Comparison of ENCODE assay signal across 35 mouse cellular contexts in genomic region chr3:116852421-116852820, GRCm38 (mm10).
"Had no signal": no experiment of that assay in that cellular context is flagged by ENCODE, and none has a peak within 500 bp of the region (broad histone marks: within the 10 kb centered on the region; RNA-seq: fewer than 3 reads in every experiment).

No protein-coding gene starts in this region.

- H3K27me3 ChIP-seq: heart, embryonic 12.5 days; heart, embryonic 13.5 days; heart, embryonic 15.5 days; hindbrain, embryonic 12.5 days; hindbrain, embryonic 13.5 days; hindbrain, embryonic 15.5 days; intestine, embryonic 15.5 days; kidney, embryonic 15.5 days had no signal

- H3K27ac ChIP-seq: heart, embryonic 10.5 days; heart, embryonic 13.5 days; heart, embryonic 15.5 days; hindbrain, embryonic 10.5 days; hindbrain, embryonic 12.5 days; hindbrain, embryonic 13.5 days; hindbrain, embryonic 14.5 days; hindbrain, embryonic 15.5 days; hindbrain, postnatal 0 days; intestine, embryonic 15.5 days; kidney, embryonic 15.5 days; kidney, postnatal 0 days; layer of hippocampus, adult 2 months had no signal

- H3K36me3 ChIP-seq: heart, embryonic 10.5 days; heart, embryonic 12.5 days; heart, embryonic 13.5 days; heart, embryonic 15.5 days; hindbrain, embryonic 10.5 days; hindbrain, embryonic 12.5 days; hindbrain, embryonic 13.5 days; hindbrain, embryonic 15.5 days; intestine, embryonic 15.5 days; kidney, embryonic 15.5 days had no signal

- ATAC-seq: hindbrain, embryonic 16.5 days; hindbrain, postnatal 0 days; inflammation-experienced regulatory T-cells, adult 6 months; intestine, embryonic 15.5 days; intestine, embryonic 16.5 days; intestine, postnatal 0 days had no signal

- H3K4me3 ChIP-seq: heart, embryonic 10.5 days; heart, embryonic 12.5 days; heart, embryonic 13.5 days; heart, embryonic 15.5 days; hindbrain, embryonic 10.5 days; hindbrain, embryonic 12.5 days; hindbrain, embryonic 13.5 days; hindbrain, embryonic 15.5 days; intestine, embryonic 15.5 days; kidney, embryonic 15.5 days; layer of hippocampus, adult 2 months had no signal

- H3K4me2 ChIP-seq: heart, embryonic 11.5 days; heart, embryonic 12.5 days; heart, embryonic 13.5 days; heart, embryonic 15.5 days; hindbrain, embryonic 12.5 days; hindbrain, embryonic 13.5 days; hindbrain, embryonic 14.5 days; hindbrain, embryonic 15.5 days; intestine, embryonic 15.5 days; kidney, embryonic 15.5 days had no signal

- H3K4me1 ChIP-seq: heart, embryonic 10.5 days; heart, embryonic 12.5 days; heart, embryonic 13.5 days; heart, embryonic 15.5 days; hindbrain, embryonic 10.5 days; hindbrain, embryonic 12.5 days; hindbrain, embryonic 13.5 days; hindbrain, embryonic 15.5 days; intestine, embryonic 15.5 days; kidney, embryonic 15.5 days had no signal

- H3K9me3 ChIP-seq: heart, embryonic 10.5 days; heart, embryonic 12.5 days; heart, embryonic 13.5 days; heart, embryonic 15.5 days; hindbrain, embryonic 10.5 days; hindbrain, embryonic 12.5 days; hindbrain, embryonic 13.5 days; hindbrain, embryonic 15.5 days; intestine, embryonic 15.5 days; kidney, embryonic 15.5 days had no signal

- DNase-seq: heart, postnatal 10 days; heart, postnatal 14 days; heart, postnatal 36 days; heart, postnatal 4 days; kidney, adult 11 months; kidney, adult 18-20 months; kidney, adult 2 months; kidney, adult 8-10 months; kidney, adult 9 months; kidney, postnatal 10 days; kidney, postnatal 14 days; kidney, postnatal 25 days; kidney, postnatal 36 days; kidney, postnatal 4 days; layer of hippocampus, adult 9-11 months; layer of hippocampus, postnatal 36 days had no signal

- H3K9ac ChIP-seq: heart, embryonic 12.5 days; heart, embryonic 13.5 days; heart, embryonic 15.5 days; hindbrain, embryonic 12.5 days; hindbrain, embryonic 13.5 days; hindbrain, embryonic 14.5 days; hindbrain, embryonic 15.5 days; intestine, embryonic 15.5 days; kidney, embryonic 15.5 days had no signal
